Mouse (Mus musculus) lung, embryonic 14.5 days (tissue): ENCODE measurements around the gene Mta2. TPM values are rescaled to one million over a fixed set of nuclear protein-coding genes. Genes with fewer than 3 reads are reported as not detected.
"Not testable (repeated sequence)": the region's sequence is repeated elsewhere in the genome, so short reads cannot be mapped to it uniquely, and the experiment has no call there.

Source experiments
- ATAC-seq: fragments of 200-750 bp; cut with Nextera tagmentation; 2 replicates; pipeline ENCODE4 v1.8.0; 2017; ENCODE audit warnings: mild to moderate bottlenecking, moderate TSS enrichment, moderate library complexity; ENCODE audit not compliant: insufficient read depth
- DNase-seq: peaks from one replicate; pipeline ENCODE4 v3.0.0-alpha.2; 2015
- H3K27ac ChIP-seq: fragments of 300-500 bp; sonication (generic); 2 replicates; pipeline ENCODE4 v1.5.1; 2014; ENCODE audit warnings: low read depth, mild to moderate bottlenecking, moderate library complexity
- H3K27me3 ChIP-seq: fragments of 300-500 bp; sonication (generic); 2 replicates; pipeline ENCODE4 v1.6.1; 2014; ENCODE audit warnings: low read length, control low read depth; ENCODE audit not compliant: insufficient read depth
- H3K36me3 ChIP-seq: fragments of 300-500 bp; sonication (generic); 2 replicates; pipeline ENCODE4 v1.6.1; 2014; ENCODE audit warnings: control low read depth; ENCODE audit not compliant: insufficient read depth
- H3K4me1 ChIP-seq: fragments of 300-500 bp; sonication (generic); 2 replicates; pipeline ENCODE4 v1.6.1; 2014; ENCODE audit warnings: antibody characterized with exemption, control low read depth; ENCODE audit not compliant: insufficient read depth
- H3K4me2 ChIP-seq: fragments of 300-500 bp; sonication (generic); 2 replicates; pipeline ENCODE4 v1.6.1; 2014; ENCODE audit warnings: mild to moderate bottlenecking
- H3K4me3 ChIP-seq: fragments of 300-500 bp; sonication (generic); 2 replicates; pipeline ENCODE4 v1.5.1; 2014; ENCODE audit warnings: low read depth, low read length
- H3K9ac ChIP-seq: fragments of 300-500 bp; sonication (generic); 2 replicates; pipeline ENCODE4 v1.6.1; 2014
- H3K9me3 ChIP-seq: fragments of 300-500 bp; sonication (generic); 2 replicates; pipeline ENCODE4 v1.6.1; 2016; ENCODE audit warnings: low read depth, low read length, control low read depth
- CTCF ChIP-seq: IDR thresholded peaks from 2 replicates; pipeline ENCODE4 v1.5.1; 2016; ENCODE audit warnings: antibody characterized with exemption, low read depth
- WGBS: fragments of 180-500 bp; shearing (Covaris S2); extraction: QIAGEN DNeasy Blood & Tissue Kit; methylation state at CpG from one replicate; pipeline ENCODE4 v1.1.7; 2014; 5-methylcytosine and 5-hydroxymethylcytosine counted together
- polyA plus RNA-seq: library from polyadenylated mRNA; unstranded; fragments of >200 nt; fragmentation: Nextera tagmentation; extraction: Ambion mirVana; gene quantifications from 2 replicates; pipeline ENCODE4 v1.2.1, GENCODE M21; 2014

Mta2 gene
- polyA plus RNA-seq, 1 experiment from 2014 or later, result 52.1 TPM

DNA sequence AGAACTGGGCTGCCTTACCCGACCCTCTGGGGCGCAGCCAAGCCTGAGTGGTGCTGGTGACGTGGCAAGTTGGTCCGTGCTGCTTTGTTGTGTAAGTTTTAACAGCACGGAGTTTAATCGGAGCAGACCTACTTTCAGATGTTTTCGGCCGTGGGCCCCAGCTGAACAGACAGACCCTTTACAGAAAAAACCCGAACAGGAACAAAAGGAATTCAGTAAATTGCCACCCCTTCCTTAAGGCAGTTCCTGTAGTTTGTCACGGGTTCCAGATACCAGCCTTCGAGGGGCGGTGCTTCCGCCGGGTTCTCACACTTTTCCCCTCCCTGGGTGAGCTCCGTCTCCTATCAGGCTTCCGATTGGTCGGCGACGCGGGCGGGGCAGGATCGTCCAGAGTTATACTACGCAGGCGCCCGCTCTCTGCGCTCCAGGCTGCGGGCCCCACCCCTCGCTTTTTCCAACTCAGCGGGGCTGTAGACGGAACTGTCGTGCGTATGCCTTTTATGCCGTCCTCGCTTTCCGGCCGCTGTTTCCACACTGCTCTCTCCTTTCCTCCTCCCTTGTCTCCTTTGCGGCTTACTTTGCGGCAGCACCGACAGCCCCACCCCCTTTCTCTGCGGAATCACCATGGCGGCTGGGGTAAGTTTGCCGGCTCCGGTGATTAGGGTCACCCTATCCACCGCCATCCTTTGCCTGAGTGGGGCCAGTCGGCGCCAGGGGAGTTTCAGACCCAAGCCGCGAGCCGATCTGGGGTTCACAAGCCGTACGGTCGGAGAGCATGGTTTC, 25.1 kb downstream of the Mta2 start, which contains the start of gene Eef1g:
Eef1g (plus strand) TSS at position 452 of the 783 bp plus-strand sequence.
- Histone ChIP-seq H3K9ac (peak within 1 kb of the TSS; percentile 95), H3K36me3 (peaks cover 77% of the 10 kb centered on the region), H3K4me3 (peak within 1 kb of the TSS; percentile 88), H3K4me2 (peak within 1 kb of the TSS; percentile 75), H3K27ac (peak within 1 kb of the TSS; percentile 92), H3K9me3 (no peaks in the 10 kb centered on the region), H3K27me3 (no peaks in the 10 kb centered on the region), H3K4me1 (peaks cover 4% of the 10 kb centered on the region; the same call in 1 of the 2 replicates)
- peak; percentile 99 for ATAC-seq
- under 1% methylated on average over 52 of the region's 52 CpGs for WGBS
- peak; percentile 99 for DNase-seq
- no peak for TF ChIP-seq CTCF

DNA sequence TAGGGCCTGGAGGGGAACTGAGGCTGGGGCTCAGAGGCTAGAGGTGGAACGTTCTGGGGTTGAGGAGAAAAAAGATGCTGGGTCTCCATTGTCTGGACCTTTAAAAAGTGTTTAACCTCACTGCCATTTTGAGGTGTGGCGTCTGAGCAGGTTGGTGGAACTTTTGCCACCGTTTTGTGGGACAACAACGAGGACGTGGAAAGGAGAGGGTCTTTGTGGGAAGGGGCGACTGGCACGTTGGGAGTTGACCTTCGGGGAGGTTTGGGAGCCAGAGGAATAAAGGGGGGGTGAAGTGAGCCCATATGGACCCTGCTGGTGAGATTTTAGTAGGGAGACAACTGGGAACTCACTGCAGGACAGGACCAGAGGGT, 25.7 kb downstream of the Mta2 start:
- DNase-seq, result no peak
- Histone ChIP-seq H3K4me2 (peak overlapping the region; percentile 75), H3K36me3 (peaks cover 77% of the 10 kb centered on the region), H3K4me1 (peaks cover 4% of the 10 kb centered on the region; the same call in 1 of the 2 replicates), H3K9me3 (no peaks in the 10 kb centered on the region), H3K4me3 (peak overlapping the region; percentile 88), H3K9ac (peak overlapping the region; percentile 95), H3K27me3 (no peaks in the 10 kb centered on the region), H3K27ac (peak overlapping the region; percentile 86)
- ATAC-seq, result no peak
- WGBS, result 0% methylated on average over 8 of the region's 8 CpGs
- TF ChIP-seq CTCF, result no peak

DNA sequence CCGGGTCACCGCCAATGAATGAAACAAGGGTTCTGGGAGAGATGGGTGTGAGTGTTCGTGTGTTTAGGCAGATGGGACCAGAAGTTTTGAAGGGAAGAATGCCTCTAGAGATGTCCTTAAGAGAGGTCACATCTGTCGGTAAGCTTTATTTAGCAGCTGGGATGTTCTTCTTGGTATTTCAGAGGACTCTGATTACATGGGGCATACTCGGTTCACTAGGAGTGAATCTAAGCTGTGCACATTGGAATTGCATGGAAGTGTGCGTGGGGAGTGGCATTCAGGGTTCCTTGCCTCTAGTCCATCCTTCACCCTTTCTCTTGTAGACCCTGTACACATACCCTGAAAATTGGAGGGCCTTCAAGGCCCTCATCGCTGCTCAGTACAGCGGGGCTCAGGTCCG, 26.2 kb downstream of the Mta2 start:
- H3K27ac ChIP-seq, result peak overlapping the region; percentile 86
- H3K4me1 ChIP-seq, result peaks cover 4% of the 10 kb centered on the region; the same call in 1 of the 2 replicates
- no peak for TF ChIP-seq CTCF
- DNase-seq (no peak), ATAC-seq (no peak)
- H3K4me2 ChIP-seq, result peak overlapping the region; percentile 75
- peak overlapping the region; percentile 88 for H3K4me3 ChIP-seq
- H3K36me3 ChIP-seq, result peaks cover 77% of the 10 kb centered on the region
- no peaks in the 10 kb centered on the region for H3K9me3 ChIP-seq
- H3K27me3 ChIP-seq, result no peaks in the 10 kb centered on the region
- peak overlapping the region; percentile 95 for H3K9ac ChIP-seq
- 3% methylated on average over 9 of the region's 9 CpGs for WGBS

DNA sequence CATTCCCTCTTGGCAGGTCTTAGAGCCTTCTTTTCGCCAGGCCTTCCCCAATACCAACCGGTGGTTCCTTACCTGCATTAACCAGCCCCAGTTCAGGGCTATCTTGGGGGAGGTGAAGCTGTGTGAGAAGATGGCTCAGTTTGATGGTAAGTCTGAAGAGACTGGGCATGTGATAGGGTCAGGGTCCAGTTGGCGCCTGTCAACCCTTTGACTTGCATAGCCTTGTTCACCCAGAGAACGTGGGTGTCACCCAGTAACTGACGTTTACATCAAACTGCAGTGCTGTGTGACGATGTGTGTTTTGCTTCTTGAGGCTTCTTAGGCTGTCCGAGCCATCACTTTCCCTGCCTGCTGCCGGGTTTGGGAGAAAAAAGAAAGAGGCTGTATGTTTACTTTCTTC, 30.8 kb downstream of the Mta2 start:
- 64% methylated on average over 8 of the region's 8 CpGs for WGBS
- not testable (repeated sequence) for H3K9me3 ChIP-seq, DNase-seq, H3K27ac ChIP-seq, H3K27me3 ChIP-seq, H3K4me1 ChIP-seq, ATAC-seq, H3K4me2 ChIP-seq, H3K9ac ChIP-seq, H3K4me3 ChIP-seq
- H3K36me3 ChIP-seq, result peaks cover 92% of the 10 kb centered on the region

DNA sequence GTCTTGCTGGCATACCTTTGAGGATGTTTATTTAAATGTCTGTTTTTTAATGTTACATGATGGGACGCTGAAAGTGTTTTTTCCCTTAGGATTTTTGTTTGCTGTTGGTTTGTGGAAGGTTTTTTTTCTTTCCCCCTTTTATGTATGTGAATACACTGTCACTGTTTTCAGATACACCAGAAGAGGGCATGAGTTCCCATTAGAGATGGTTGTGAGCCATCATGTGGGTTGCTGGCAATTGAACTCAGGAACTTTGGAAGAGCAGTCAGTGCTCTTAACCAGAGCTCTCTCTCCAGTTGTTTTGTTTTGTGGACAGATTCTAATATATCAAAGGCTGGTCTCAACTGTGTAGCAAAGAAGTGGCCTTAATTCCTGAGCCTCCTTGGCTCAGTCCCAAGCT, 33.0 kb downstream of the Mta2 start:
- Histone ChIP-seq H3K4me3 (no peak overlapping the region), H3K27me3 (no peaks in the 10 kb centered on the region), H3K27ac (no peak overlapping the region), H3K9ac (no peak overlapping the region), H3K4me1 (no peaks in the 10 kb centered on the region), H3K4me2 (no peak overlapping the region), H3K36me3 (peaks cover 100% of the 10 kb centered on the region), H3K9me3 (no peaks in the 10 kb centered on the region)
- ATAC-seq (no peak), DNase-seq (peak; percentile 26)
- WGBS, result 65% methylated on average over 1 of the region's 1 CpGs
- 0 out of 2 replicates have a peak, but pooled peaks have one; percentile 15 for TF ChIP-seq CTCF

DNA sequence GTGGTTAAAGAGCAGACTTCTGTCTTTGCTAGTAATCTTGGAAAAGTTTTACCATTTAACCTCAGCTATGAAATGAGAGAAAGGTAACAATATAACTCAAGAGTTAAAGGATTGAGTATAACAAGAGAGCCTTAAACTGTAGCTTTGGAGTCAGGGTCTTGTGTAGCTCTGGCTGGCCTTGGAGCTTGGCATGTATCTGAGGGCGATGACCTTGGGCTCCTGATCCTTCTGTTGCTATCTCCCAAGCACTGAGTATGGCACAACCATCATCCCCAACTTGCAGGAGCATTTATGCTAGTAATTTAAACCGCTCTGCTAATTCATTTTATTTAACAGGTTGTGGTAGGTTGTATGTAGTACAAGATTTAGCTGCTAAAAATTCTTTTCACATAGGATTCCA, 33.8 kb downstream of the Mta2 start:
- H3K4me3 ChIP-seq, result no peak overlapping the region
- no peak overlapping the region for H3K4me2 ChIP-seq
- H3K4me1 ChIP-seq, result no peaks in the 10 kb centered on the region
- H3K9me3 ChIP-seq, result no peaks in the 10 kb centered on the region
- no peaks in the 10 kb centered on the region for H3K27me3 ChIP-seq
- H3K36me3 ChIP-seq, result peaks cover 100% of the 10 kb centered on the region
- no peak overlapping the region for H3K27ac ChIP-seq
- 91% methylated on average over 2 of the region's 2 CpGs for WGBS
- ATAC-seq (no peak), DNase-seq (no peak)
- no peak overlapping the region for H3K9ac ChIP-seq
- no peak for TF ChIP-seq CTCF

DNA sequence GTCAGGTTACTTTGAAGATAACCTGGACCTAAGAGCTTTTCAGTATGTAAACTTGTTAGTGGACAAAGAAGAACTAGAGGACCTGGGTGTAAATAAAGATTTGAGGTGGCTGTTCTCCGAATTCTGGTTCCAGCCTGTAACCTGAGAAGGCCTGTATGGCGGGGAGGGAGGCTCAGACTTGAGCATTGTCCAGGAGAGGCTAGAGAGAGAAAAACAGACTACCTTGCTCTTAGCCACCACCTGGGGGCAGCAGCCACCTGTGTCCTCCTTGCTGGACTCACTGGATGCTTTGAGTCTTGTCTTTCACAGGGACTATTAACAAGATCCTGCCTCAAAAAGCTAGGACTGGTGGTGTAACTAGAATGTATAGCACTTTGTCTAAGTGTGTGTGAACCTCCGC, 34.9 kb downstream of the Mta2 start:
- 43% methylated on average over 3 of the region's 3 CpGs for WGBS
- no peak overlapping the region for H3K4me3 ChIP-seq
- H3K4me2 ChIP-seq, result no peak overlapping the region
- peaks cover 96% of the 10 kb centered on the region for H3K36me3 ChIP-seq
- no peaks in the 10 kb centered on the region for H3K9me3 ChIP-seq
- H3K27me3 ChIP-seq, result no peaks in the 10 kb centered on the region
- no peak overlapping the region for H3K27ac ChIP-seq
- peak; percentile 77 for TF ChIP-seq CTCF
- peaks cover 2% of the 10 kb centered on the region; the same call in 1 of the 2 replicates for H3K4me1 ChIP-seq
- DNase-seq (peak; percentile 76), ATAC-seq (peak; percentile 67; the same call in 1 of the 2 replicates)
- no peak overlapping the region for H3K9ac ChIP-seq
